Mouse (Mus musculus): Measurements from ENCODE around the gene Bub1b. TPM values are rescaled to one million over a fixed set of nuclear protein-coding genes. Genes with fewer than 3 reads are reported as not detected.
"Not testable (repeated sequence)": the region's sequence is repeated elsewhere in the genome, so short reads cannot be mapped to it uniquely, and the experiment has no call there.

Gene Bub1b
- total RNA-seq, 2 experiments from 2014 or later = 1.1 to 1.2 TPM

DNA sequence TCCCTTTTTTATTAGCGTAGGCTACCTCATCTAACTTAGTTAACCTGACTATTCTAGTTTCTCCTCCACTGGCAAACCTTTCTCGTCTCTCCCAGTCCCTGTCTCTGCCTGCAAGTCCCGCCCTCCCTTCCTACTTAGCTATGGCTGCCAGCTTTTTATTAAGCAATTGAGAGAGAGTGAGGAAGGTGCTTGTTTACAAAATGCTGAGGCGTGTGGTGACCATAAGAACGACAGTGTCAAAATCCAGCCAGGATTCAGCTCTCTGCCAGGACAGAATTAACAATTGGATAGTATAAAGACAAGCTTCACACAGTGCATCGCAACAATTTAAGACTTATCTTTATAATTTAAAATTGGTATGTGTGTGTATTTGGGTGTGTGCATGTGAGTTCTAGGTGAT lies 6.1 kb downstream of the Bub1b start:
- DNase-seq (ENCODE audit: low spot score in 2 of 2) = no peak
- intact Hi-C loops (cut with DNase I) = loop anchor here (10.0 kb wide), 1 partner anchor 339 kb away; no protein-coding TSS in a partner anchor

DNA sequence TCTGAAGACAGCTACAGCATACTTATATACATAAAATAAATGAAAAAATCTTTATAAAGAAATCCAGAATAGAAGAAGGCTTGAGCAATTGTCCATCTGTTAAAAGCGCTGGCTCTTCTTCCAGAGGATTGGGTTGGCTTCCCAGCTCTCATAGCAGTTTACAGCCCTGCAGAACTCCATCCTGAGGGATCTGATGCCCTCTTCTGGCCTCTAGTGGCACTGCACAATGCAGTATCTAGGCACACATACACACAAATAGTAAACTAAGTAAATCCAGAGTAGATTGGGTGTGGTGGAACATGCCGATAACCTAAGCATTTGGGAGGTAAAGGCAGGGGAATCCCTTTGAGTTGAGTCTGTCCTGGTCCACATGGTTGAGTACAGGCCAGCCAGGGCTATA lies 8.0 kb downstream of the Bub1b start:
- intact Hi-C loops (cut with DNase I) = loop anchor here (1.0 to 10.0 kb wide), 2 partner anchors 119 to 341 kb away; no protein-coding TSS in a partner anchor
- peak; percentile 5 to 9 for DNase-seq (ENCODE audit: low spot score in 2 of 2)

DNA sequence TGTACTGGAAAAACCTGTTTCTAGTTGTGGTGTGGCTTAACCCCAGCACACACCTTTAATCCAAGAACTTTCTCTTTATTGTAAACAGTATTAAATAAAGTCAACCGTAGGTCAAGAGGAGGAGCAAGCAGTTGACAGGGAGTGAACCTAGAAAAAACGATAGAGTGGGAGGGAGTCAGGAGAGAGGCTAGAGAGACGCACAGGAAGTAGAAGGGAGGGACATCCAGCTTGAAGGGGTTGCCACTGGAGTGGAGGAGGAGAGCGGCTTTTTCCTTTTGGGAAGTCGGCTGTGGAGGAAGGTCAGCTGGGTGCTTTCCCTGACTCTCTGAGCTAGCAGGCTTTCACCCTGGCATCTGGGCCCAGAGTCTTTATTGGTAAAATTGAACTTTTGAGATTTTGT lies 9.0 kb downstream of the Bub1b start:
- no peak for DNase-seq (ENCODE audit: low spot score in 2 of 2)
- intact Hi-C loops (cut with DNase I) = loop anchor here (1.0 to 10.0 kb wide), 2 partner anchors 120 to 342 kb away; no protein-coding TSS in a partner anchor

DNA sequence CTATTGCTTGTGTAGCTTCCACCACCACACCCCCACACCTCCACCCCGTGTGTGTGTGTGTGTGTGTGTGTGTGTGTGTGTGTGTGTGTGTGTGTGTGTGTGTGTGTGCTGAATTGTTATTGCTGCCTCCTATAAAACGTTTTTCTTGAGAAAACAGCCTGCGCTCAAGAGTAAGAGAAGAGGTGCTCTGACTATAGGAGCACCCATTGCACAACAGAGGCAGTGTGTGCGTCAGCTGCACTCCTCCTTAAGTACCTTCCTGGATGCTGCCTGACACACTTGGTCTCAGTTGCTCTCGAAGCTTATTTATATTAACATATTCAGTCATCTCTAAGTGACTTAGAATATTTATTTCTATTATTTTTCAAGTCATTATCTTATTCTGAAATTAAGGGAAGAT lies 20.0 kb downstream of the Bub1b start:
- intact Hi-C loops (cut with DNase I) = no loop called here
- no peak for DNase-seq (ENCODE audit: low spot score in 2 of 2)

DNA sequence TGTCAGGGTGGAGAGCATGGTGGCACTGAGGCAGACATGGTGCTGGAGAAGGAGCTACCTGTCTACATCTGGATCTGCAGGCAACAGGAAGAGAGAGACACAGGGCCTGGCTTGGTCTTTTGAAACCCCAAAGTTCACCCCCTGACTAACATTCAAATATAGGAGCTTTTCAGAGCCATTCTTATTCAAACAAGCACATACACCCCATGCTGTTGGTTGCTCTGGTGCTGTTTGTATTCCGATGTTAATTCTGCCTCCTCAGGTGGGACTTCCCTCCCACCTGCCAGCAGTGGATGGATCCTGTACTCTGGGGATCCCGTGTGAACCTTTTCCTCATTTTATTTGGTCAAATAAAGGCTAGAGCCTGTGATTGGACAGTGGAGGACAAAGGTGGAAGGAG lies 22.1 kb downstream of the Bub1b start:
- intact Hi-C loops (cut with DNase I) = no loop called here
- DNase-seq (ENCODE audit: low spot score in 2 of 2) = no peak

DNA sequence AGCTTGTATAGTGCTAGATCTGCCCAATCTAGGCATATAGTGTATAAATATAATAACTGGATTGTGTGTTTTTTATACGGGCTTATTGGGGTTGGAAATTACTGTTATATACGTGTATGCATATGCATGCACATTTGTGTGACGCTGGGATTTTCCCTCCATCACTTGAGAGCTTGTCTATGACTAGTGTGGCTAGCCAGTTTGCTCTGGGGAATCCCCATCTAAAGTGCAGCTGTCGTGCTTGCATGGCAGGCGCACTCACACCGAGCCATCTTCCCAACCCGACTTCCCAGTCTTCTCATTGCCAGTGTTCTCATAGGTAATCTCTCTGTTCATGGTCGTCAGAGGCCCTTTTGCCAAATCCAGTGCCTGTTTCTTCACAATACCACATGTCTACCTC lies 22.6 kb downstream of the Bub1b start:
- no peak for DNase-seq (ENCODE audit: low spot score in 2 of 2)
- intact Hi-C loops (cut with DNase I) = no loop called here

DNA sequence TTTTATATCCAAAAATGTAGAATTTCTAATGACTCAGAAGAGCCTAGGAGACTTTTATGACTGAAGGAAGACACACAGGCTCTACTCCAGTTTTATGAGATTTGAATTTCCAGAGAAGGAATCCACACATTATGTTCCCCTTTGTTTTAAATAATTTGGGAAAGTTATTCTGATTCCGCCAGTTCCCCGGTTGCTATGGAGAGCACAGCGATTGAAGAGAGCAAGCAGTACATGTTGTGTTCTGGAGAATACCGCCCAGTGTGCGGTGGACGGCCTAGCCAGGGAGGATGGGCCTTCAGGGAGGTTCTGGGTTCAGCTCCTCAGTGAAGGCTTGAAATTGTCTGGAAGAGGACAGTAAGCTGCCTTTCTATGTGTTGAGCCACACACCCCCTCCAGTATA lies 31.3 kb downstream of the Bub1b start:
- intact Hi-C loops (cut with DNase I) = no loop called here
- DNase-seq (ENCODE audit: low spot score in 2 of 2) = peak in 1 of 2 experiments; percentile 7

DNA sequence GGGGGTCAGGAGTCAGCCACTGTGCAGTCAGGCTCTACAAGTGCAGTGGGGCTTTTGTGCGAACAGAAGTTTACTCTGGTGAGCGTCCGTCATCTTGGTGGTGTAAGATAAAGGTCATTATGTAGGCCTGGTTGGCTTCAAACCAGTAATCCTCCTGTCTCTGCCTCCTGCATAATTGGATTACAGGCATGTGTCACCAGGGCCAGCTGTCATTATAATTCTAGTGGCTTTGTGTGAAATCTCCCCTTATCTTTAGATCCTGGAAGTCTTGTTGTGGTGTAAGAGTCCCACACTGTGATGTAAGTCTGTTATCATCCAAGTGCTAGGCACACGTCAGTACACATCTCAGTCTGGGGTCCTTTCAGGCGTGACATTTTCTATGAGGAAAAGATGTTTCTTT lies 35.4 kb downstream of the Bub1b start:
- intact Hi-C loops (cut with DNase I) = no loop called here

DNA sequence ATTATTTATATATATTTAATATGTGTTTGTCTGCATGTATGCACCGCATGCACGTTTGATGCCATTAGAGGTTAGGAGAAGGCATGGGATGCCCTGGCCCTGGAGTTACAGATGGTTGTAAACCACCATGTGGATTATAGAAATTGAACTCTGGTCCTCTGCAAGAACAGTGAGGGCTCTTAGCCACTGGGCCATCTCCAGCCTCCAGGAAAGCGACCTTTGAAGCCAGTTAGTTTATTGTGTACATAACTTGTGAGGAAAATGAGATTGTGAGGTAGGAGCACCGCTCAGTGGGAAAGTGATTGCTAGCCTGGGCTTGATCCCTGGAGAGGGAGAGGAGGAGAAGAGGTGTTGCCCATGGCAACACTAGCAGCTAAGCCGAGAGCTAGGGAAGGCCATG lies 39.2 kb downstream of the Bub1b start:
- intact Hi-C loops (cut with DNase I) = no loop called here

More for the DNA sequence above, 35.4 kb downstream of the Bub1b start:
- DNase-seq (ENCODE audit: low spot score in 2 of 2) = no peak

DNA sequence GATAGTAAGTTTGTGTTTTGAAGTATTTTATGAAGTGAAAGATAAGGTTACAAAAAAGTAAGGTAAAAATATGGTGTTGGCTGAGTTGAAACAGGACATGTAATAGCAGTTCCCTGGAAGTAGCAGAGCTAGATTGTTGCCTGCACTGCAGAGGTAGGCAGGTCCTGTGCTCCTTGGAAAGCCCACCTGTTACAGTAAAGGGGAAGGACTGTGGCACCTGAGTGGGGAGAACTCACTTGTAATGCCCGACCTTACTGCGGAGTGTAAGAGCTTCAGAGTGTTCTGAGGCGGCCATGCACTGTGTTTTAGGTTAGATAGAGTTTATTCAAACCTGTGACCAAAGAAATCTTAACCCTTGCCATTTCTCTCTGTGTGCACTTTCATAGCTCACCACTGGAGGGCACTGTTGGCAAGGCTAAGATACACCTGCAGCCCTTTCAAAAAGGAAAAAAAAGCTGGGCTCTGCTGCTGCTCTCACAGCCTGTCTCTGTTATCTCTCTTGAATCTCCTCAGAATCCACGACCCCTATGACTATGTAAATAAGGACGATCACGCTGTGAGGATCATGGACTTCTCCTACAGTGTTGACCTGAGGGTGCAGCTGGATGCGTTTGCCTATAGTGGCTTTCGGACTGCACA lies 40.0 kb downstream of the Bub1b start:
- intact Hi-C loops (cut with DNase I) = loop anchor here (1.0 to 2.0 kb wide), 3 partner anchors 57 to 245 kb away; no protein-coding TSS in a partner anchor
- DNase-seq (ENCODE audit: low spot score in 2 of 2) = peak; percentile 67 to 69

More for the DNA sequence above, 39.2 kb downstream of the Bub1b start:
- DNase-seq (ENCODE audit: low spot score in 2 of 2) = no peak

DNA sequence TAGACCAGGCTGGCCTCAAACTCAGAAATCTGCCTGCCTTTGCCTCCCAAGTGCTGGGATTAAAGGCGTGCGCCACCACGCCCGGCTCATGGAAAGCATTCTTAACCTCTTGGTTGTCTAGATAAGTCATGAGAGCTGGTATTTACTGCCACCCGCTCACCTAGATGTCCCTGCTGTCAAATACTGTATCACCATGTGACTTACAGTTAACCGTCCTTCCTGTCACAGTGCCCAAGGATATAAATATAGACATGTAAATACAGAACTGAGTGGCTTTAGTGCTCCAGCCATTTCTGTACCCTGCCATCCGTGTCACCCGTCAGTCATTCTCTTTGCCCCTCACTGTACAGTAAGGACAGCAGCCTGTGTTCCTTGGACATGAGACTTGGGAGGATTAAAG lies 40.7 kb downstream of the Bub1b start:
- no peak for DNase-seq (ENCODE audit: low spot score in 2 of 2)
- intact Hi-C loops (cut with DNase I) = loop anchor here (1.0 to 2.0 kb wide), 3 partner anchors 57 to 244 kb away; no protein-coding TSS in a partner anchor

DNA sequence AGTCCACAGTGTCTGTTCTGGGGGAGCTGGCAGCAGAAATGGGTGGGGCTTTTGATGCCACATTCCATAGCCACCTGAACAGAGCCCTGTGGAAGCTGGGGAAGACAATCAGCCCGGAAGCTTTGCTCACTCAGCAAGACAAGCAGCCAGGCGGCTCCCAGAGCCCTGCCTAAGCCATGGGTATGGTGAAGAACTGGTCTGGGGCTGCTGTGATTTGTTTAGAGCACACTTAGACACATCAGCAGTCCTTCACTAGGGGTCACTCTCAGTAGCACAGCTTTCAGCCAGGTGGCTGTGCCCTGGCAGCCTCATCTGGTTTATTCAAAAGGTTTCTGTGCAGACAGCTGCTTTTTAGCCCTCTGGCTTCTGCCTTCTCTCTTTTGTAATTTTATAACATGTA lies 43.1 kb downstream of the Bub1b start:
- intact Hi-C loops (cut with DNase I) = no loop called here
- no peak for DNase-seq (ENCODE audit: low spot score in 2 of 2)

DNA sequence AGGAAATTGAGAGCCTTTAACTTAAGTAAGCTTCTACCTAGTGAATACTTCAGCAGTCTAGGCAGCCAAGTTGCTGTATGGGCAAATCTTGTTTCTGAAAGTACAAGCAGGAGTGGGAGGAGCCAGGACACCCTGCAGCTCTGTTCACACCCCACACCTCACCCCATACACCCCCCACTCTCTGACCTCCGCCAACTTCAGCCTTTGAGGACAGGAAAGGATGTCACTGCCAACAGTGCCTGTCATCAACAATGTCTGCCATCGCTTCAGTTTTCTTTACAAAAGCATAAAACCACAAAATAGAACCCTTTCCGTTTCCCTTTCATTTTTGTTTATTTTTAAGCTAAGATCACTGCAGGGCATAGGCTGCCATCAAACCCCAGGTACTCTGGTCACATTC lies 44.4 kb downstream of the Bub1b start:
- no peak for DNase-seq (ENCODE audit: low spot score in 2 of 2)
- intact Hi-C loops (cut with DNase I) = no loop called here

DNA sequence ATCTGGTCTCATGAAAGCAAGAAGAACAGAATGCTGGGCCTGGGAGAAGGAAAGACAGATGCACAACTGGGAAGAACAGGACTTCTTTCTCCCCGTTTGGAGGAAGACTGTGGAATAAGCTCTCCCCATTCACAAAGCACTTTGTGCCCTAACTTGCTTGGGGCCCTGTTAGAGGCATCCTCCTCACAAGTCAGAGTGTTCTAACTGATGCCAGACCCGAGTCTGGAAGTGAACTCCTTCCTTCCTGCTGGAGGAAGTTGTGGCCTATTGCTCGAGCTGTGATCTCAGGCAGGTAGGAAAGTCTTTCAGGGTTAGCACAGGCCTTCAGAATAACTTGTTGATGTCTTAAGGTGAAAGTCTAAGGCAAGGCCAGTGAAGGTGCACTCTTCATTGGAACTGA lies 44.9 kb downstream of the Bub1b start:
- intact Hi-C loops (cut with DNase I) = no loop called here
- no peak for DNase-seq (ENCODE audit: low spot score in 2 of 2)

DNA sequence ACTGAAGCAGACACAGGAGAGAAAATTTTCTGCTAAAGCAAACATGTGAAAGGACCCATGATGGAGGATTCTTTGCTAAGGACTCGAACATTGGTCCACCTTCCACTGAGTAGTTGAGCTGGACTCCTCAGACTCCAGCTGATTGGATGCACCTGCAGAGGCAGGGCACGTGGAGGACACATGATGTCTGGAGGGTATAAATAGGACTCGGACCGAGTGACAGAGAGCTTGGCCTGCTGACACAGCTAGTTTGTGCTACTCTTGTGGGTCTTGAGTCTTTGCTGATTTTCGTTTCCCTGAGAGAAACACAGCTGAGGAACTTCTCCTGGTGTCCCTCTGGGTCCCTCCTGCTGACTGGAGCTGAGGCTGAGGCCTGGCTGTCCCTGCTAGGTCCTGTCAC lies 48.7 kb downstream of the Bub1b start:
- peak in 1 of 2 experiments; percentile 35 for DNase-seq (ENCODE audit: low spot score in 2 of 2)
- intact Hi-C loops (cut with DNase I) = no loop called here

DNA sequence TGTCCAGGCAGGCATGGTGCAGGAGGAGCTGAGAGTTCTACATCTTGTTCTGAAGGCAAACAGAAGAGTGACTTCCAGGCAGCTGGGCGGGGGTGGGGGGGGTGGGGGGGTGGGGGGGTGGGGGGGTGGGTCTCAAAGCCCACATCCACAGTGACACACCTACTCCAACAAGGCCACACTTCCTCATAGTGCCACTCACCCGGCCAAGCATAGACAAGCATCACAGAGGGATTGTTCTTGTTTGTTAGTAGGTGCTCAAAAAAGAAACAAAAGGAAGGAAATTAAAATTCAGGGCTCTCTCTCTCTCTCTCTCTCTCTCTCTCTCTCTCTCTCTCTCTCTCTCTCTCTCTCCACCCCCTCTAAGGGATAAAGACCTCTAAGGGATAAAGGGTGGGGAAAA lies 52.7 kb downstream of the Bub1b start:
- intact Hi-C loops (cut with DNase I); DNase-seq (ENCODE audit: low spot score in 2 of 2): not testable (repeated sequence)

DNA sequence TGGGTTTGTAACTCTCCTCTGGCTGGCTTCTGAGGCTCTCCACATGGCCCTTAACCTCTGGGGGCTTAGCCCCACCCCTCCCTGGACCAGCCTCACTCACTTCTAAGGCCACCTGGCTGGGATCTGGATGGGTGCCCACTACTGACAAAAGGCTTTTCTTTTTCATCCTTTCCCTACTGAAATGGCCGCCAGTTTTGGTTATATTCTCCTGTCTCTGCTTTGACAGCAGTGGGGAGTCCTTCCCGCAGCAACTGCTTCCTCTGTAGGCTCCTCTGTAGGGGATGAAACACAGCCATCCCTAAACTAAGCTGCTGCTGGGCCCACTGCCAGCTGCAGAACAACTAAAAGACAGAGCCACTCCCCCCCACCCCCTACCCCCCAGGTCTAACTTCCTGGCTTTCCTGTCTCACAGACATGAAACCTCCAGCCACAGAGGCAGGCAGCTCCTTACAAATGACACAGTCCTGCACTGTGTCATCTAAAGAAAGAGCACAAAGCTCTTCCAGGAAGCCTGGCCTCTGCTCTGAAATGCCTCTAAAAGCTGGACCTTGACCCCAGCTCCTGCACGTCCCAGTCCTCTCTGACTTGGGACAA lies 58.8 kb downstream of the Bub1b start:
- no peak for DNase-seq (ENCODE audit: low spot score in 2 of 2)
- intact Hi-C loops (cut with DNase I) = no loop called here

DNA sequence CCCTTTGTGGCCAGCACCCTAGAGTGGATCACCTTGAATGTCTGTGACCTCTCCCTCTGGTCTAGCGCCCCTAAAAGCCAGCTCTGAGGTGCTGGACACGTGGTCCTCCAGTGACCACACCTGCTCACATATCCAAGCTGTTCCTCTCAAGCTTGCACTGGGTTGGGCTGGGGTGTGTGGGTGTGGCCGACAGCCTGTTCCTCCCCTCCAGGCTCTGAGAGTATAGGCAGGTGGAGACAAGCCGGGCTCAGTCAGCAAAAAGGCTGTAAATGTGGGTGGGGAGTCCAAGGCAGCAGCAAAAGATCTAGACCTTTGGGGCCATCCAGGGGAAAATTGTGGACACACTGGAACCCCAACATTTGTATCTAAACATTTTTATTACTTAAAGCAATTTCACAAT lies 60.4 kb downstream of the Bub1b start:
- intact Hi-C loops (cut with DNase I) = no loop called here
- DNase-seq (ENCODE audit: low spot score in 2 of 2) = no peak

DNA sequence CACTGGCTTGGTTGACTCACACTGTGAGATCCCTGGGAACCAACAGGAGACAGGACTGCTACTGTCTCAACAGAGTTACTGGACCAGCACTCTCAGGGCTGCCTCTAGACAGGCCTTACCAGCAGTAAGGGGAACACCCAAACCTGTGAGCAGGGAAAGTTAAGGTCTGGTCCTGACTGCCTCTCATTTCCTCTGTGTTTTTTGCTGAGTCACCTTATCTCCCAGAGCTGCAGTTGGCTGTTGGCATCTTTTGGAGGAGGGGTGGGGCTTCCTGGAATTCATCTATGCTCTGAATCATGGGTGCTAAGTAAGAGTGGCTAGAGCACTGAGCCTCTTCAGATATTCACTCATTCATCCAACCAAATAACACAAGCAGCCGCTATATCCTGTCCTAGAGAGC lies 61.1 kb downstream of the Bub1b start:
- intact Hi-C loops (cut with DNase I) = no loop called here
- peak; percentile 36 to 85 for DNase-seq (ENCODE audit: low spot score in 2 of 2)

DNA sequence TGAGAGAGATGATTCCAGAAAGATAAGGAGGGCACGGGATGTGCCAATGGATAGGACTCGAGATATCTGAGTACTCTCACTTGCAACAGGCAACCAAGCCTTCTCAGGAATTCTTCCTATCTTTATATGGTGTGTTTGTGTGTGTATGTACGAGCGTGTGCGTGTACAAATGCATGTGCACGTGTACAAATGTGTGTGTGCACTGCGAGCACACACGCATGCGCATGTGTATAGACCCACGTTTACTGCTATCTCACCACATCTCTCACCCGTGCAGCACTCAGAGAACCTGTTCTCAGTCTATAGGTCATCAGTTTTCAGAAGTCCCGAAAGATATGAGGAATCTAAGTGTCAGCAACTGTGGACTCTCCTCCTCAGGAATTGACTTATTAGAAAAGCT lies 61.5 kb downstream of the Bub1b start:
- intact Hi-C loops (cut with DNase I) = no loop called here

DNA sequence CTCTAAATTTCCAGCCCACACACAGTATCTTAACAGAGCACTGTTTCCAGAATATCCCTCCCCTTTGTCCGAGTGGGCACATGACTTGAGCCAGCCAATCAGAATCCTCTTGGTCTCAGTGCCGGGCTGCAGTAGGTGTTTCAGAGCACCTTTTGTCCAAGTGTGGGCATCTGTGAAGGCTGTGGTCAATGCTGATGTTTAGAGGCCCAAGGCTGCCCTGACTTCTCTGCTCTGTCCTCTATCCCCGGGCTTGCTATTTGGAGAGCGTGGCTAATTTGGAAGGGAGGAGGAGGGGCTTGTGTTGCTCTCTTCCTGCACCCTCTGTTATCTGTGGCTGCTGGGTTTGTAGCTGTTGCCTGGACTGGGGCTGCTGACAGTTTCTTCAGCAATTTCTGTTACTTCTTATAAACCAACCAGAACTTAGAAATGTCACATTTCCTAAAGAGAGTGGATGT lies 62.0 kb downstream of the Bub1b start:
- intact Hi-C loops (cut with DNase I) = no loop called here
- peak; percentile 38 to 65 for DNase-seq (ENCODE audit: low spot score in 2 of 2)

More for the DNA sequence above, 61.5 kb downstream of the Bub1b start:
- no peak for DNase-seq (ENCODE audit: low spot score in 2 of 2)
